In the genomic region with DNA sequence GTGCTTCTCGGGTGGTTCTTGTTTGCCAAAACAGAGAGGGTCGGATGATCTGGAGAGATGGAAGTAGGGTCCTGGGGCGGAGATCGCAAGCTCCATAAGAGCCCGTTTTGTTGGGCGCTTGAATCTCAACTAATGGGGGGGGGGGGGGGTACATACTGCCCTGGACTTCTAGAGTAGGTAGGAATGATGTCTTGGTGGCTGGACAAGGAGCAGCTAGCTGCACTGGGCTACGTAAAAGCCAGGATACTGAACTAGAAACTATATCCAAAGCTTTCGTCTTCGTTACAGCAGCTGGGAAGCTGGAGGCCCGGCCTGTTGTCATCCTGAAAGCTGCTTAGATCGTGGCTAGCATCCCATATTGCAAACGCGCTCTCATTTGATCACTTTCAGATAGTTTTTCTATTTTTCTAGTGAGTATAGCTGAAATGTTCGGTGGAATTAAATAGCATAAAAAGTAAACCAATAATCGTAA, we compare ENCODE assay signal across 7 mouse cellular contexts. TPM values are rescaled to one million over a fixed set of nuclear protein-coding genes. Genes with fewer than 3 reads are reported as not detected.
DNase-seq lines count a peak whose midpoint lies in the region; ATAC-seq and TF ChIP-seq lines count a peak whose summit lies in the region.

No protein-coding gene starts in this region.

- WGBS in lung, embryonic 14.5 days, result 2% methylated on average over 15 of the region's 15 CpGs
- 1% methylated on average over 15 of the region's 15 CpGs for WGBS in embryonic facial prominence, embryonic 12.5 days
- 1% methylated on average over 15 of the region's 15 CpGs for WGBS in hindbrain, embryonic 15.5 days
- WGBS in midbrain, embryonic 12.5 days, result 2% methylated on average over 15 of the region's 15 CpGs

- H3K36me3 ChIP-seq in lung, embryonic 14.5 days (ENCODE audit: insufficient read depth), result peaks cover 17% of the 10 kb centered on the region
- H3K36me3 ChIP-seq in embryonic facial prominence, embryonic 12.5 days, result peaks cover 14% of the 10 kb centered on the region; the same call in 1 of the 2 replicates
- peaks cover 7% of the 10 kb centered on the region; the same call in 1 of the 2 replicates for H3K36me3 ChIP-seq in hindbrain, embryonic 15.5 days
- H3K36me3 ChIP-seq in midbrain, embryonic 12.5 days, result peaks cover 13% of the 10 kb centered on the region

- H3K4me2 ChIP-seq in lung, embryonic 14.5 days, result peak overlapping the region; percentile 80
- H3K4me2 ChIP-seq in embryonic facial prominence, embryonic 12.5 days (replicated peaks), result peak overlapping the region; percentile 54
- peak overlapping the region; percentile 71 for H3K4me2 ChIP-seq in hindbrain, embryonic 15.5 days
- peak overlapping the region; percentile 78 for H3K4me2 ChIP-seq in midbrain, embryonic 12.5 days (replicated peaks)

- H3K4me3 ChIP-seq in lung, embryonic 14.5 days (ENCODE audit: low read depth, low read length), result peak overlapping the region; percentile 80
- H3K4me3 ChIP-seq in embryonic facial prominence, embryonic 12.5 days, result peak overlapping the region; percentile 80
- peak overlapping the region; percentile 97 for H3K4me3 ChIP-seq in hindbrain, embryonic 15.5 days
- peak overlapping the region; percentile 83 for H3K4me3 ChIP-seq in midbrain, embryonic 12.5 days

- H3K9ac ChIP-seq in lung, embryonic 14.5 days, result peak overlapping the region; percentile 92
- H3K9ac ChIP-seq in embryonic facial prominence, embryonic 12.5 days, result peak overlapping the region; percentile 90
- H3K9ac ChIP-seq in hindbrain, embryonic 15.5 days, result peak overlapping the region; percentile 89
- peak overlapping the region; percentile 92 for H3K9ac ChIP-seq in midbrain, embryonic 12.5 days (replicated peaks)

- TF ChIP-seq CTCF in lung, embryonic 14.5 days (IDR thresholded peaks at IDR 0.05; ENCODE audit: low read depth), result no peak

- peak; percentile 64 for DNase-seq in lung, embryonic 14.5 days
- no peak for DNase-seq in lung, adult 18-20 months
- no peak for DNase-seq in cerebellum, adult 11 months
- no peak for DNase-seq in gastrocnemius, adult 18-20 months (ENCODE audit: low spot score)

- no peaks in the 10 kb centered on the region for H3K27me3 ChIP-seq in lung, embryonic 14.5 days (ENCODE audit: insufficient read depth, low read length)
- H3K27me3 ChIP-seq in embryonic facial prominence, embryonic 12.5 days, result no peaks in the 10 kb centered on the region
- H3K27me3 ChIP-seq in hindbrain, embryonic 15.5 days, result no peaks in the 10 kb centered on the region
- no peaks in the 10 kb centered on the region for H3K27me3 ChIP-seq in midbrain, embryonic 12.5 days

- no peaks in the 10 kb centered on the region for H3K9me3 ChIP-seq in lung, embryonic 14.5 days (ENCODE audit: low read depth, low read length)
- no peaks in the 10 kb centered on the region for H3K9me3 ChIP-seq in embryonic facial prominence, embryonic 12.5 days
- no peaks in the 10 kb centered on the region for H3K9me3 ChIP-seq in hindbrain, embryonic 15.5 days
- H3K9me3 ChIP-seq in midbrain, embryonic 12.5 days, result no peaks in the 10 kb centered on the region

- H3K27ac ChIP-seq in lung, embryonic 14.5 days (ENCODE audit: low read depth), result peak overlapping the region; percentile 86; the same call in 1 of the 2 replicates
- peak overlapping the region; percentile 71; the same call in 1 of the 2 replicates for H3K27ac ChIP-seq in embryonic facial prominence, embryonic 12.5 days
- H3K27ac ChIP-seq in hindbrain, embryonic 15.5 days (replicated peaks), result peak overlapping the region; percentile 89
- H3K27ac ChIP-seq in midbrain, embryonic 12.5 days (replicated peaks), result peak overlapping the region; percentile 43; the same call in 1 of the 2 replicates

- ATAC-seq in lung, embryonic 14.5 days (ENCODE audit: insufficient read depth), result peak; percentile 71; the same call in 1 of the 2 replicates
- no peak; the same call in 1 of the 2 replicates for ATAC-seq in embryonic facial prominence, embryonic 12.5 days (ENCODE audit: insufficient number of reproducible peaks, insufficient read depth, low FRiP score, low TSS enrichment)
- ATAC-seq in hindbrain, embryonic 15.5 days (ENCODE audit: low FRiP score, low read depth), result no peak; the same call in 1 of the 2 replicates
- peak; percentile 64 for ATAC-seq in midbrain, embryonic 12.5 days (ENCODE audit: low FRiP score, low read depth)

- H3K4me1 ChIP-seq in lung, embryonic 14.5 days (ENCODE audit: insufficient read depth), result peaks cover 11% of the 10 kb centered on the region
- peaks cover 13% of the 10 kb centered on the region for H3K4me1 ChIP-seq in embryonic facial prominence, embryonic 12.5 days
- H3K4me1 ChIP-seq in hindbrain, embryonic 15.5 days (replicated peaks), result peaks cover 25% of the 10 kb centered on the region
- peaks cover 20% of the 10 kb centered on the region for H3K4me1 ChIP-seq in midbrain, embryonic 12.5 days

RNA-seq across cellular contexts. Expression of gene Ccdc127, which starts 0.4 kb away (rescaled TPM):
- 51.8 and 61.1 TPM in 2 replicates for polyA plus RNA-seq in lung, embryonic 14.5 days (2014; fragmentation: Nextera tagmentation; extraction: Ambion mirVana)
- 66.1 and 67.9 TPM in 2 replicates for polyA plus RNA-seq in embryonic facial prominence, embryonic 12.5 days (2016; fragmentation: Nextera tagmentation; extraction: Ambion mirVana)
- 42.5 and 45.9 TPM in 2 replicates for polyA plus RNA-seq in hindbrain, embryonic 15.5 days (2015; fragmentation: Nextera tagmentation; extraction: Ambion mirVana)
- 57.5 and 59.2 TPM in 2 replicates for polyA plus RNA-seq in midbrain, embryonic 12.5 days (2016; fragmentation: Nextera tagmentation; extraction: Ambion mirVana)
- 10 to 100 TPM; 58.3 to 62.3 TPM for total RNA-seq in gastrocnemius, adult 18-20 months (2021)

RNA-seq across cellular contexts. Expression of gene Sdha, which starts 0.4 kb away (rescaled TPM):
- 232 and 242 TPM in 2 replicates for polyA plus RNA-seq in lung, embryonic 14.5 days (2014; fragmentation: Nextera tagmentation; extraction: Ambion mirVana)
- polyA plus RNA-seq in embryonic facial prominence, embryonic 12.5 days (2016; fragmentation: Nextera tagmentation; extraction: Ambion mirVana), result 230 and 238 TPM in 2 replicates
- polyA plus RNA-seq in hindbrain, embryonic 15.5 days (2015; fragmentation: Nextera tagmentation; extraction: Ambion mirVana), result 231 and 234 TPM in 2 replicates
- polyA plus RNA-seq in midbrain, embryonic 12.5 days (2016; fragmentation: Nextera tagmentation; extraction: Ambion mirVana), result 219 and 223 TPM in 2 replicates
- total RNA-seq in gastrocnemius, adult 18-20 months (2021), result 100 to 1,000 TPM; 591 to 682 TPM

RNA-seq across cellular contexts. Expression of gene Lrrc14b, which starts 13.3 kb away (rescaled TPM):
- polyA plus RNA-seq in lung, embryonic 14.5 days (2014; fragmentation: Nextera tagmentation; extraction: Ambion mirVana), result not detected in 2 replicates
- not detected in 2 replicates for polyA plus RNA-seq in embryonic facial prominence, embryonic 12.5 days (2016; fragmentation: Nextera tagmentation; extraction: Ambion mirVana)
- not detected in 2 replicates for polyA plus RNA-seq in hindbrain, embryonic 15.5 days (2015; fragmentation: Nextera tagmentation; extraction: Ambion mirVana)
- polyA plus RNA-seq in midbrain, embryonic 12.5 days (2016; fragmentation: Nextera tagmentation; extraction: Ambion mirVana), result not detected in 2 replicates
- 100 to 1,000 TPM in 1 of 2 experiments, 10 to 100 TPM in 1; 91.7 to 101 TPM for total RNA-seq in gastrocnemius, adult 18-20 months (2021)

RNA-seq across cellular contexts. Expression of gene Pdcd6, which starts 33.1 kb away (rescaled TPM):
- 133 and 140 TPM in 2 replicates for polyA plus RNA-seq in lung, embryonic 14.5 days (2014; fragmentation: Nextera tagmentation; extraction: Ambion mirVana)
- 131 and 133 TPM in 2 replicates for polyA plus RNA-seq in embryonic facial prominence, embryonic 12.5 days (2016; fragmentation: Nextera tagmentation; extraction: Ambion mirVana)
- 116 and 117 TPM in 2 replicates for polyA plus RNA-seq in hindbrain, embryonic 15.5 days (2015; fragmentation: Nextera tagmentation; extraction: Ambion mirVana)
- polyA plus RNA-seq in midbrain, embryonic 12.5 days (2016; fragmentation: Nextera tagmentation; extraction: Ambion mirVana), result 103 and 114 TPM in 2 replicates
- 10 to 100 TPM; 16.2 to 19.0 TPM for total RNA-seq in gastrocnemius, adult 18-20 months (2021)

RNA-seq across cellular contexts. Expression of gene Zfp72, which starts 40.2 kb away (rescaled TPM):
- 7.3 and 7.6 TPM in 2 replicates for polyA plus RNA-seq in lung, embryonic 14.5 days (2014; fragmentation: Nextera tagmentation; extraction: Ambion mirVana)
- polyA plus RNA-seq in embryonic facial prominence, embryonic 12.5 days (2016; fragmentation: Nextera tagmentation; extraction: Ambion mirVana), result 7.8 and 8.4 TPM in 2 replicates
- polyA plus RNA-seq in hindbrain, embryonic 15.5 days (2015; fragmentation: Nextera tagmentation; extraction: Ambion mirVana), result 7.0 and 7.9 TPM in 2 replicates
- 3.5 and 3.7 TPM in 2 replicates for polyA plus RNA-seq in midbrain, embryonic 12.5 days (2016; fragmentation: Nextera tagmentation; extraction: Ambion mirVana)
- total RNA-seq in gastrocnemius, adult 18-20 months (2021), result 1 to 10 TPM; 2.8 to 3.6 TPM

Comparison
In these comparisons a context has a peak if more than half of its experiments do, and no peak if none do; other contexts are left out.
1. ATAC-seq: peak in lung, embryonic 14.5 days (single experiment) and midbrain, embryonic 12.5 days (single experiment); none in embryonic facial prominence, embryonic 12.5 days (single experiment) and hindbrain, embryonic 15.5 days (single experiment).
2. Peak in every context shown above with its lines, with median percentiles within 50 percentile points of each other: H3K27ac ChIP-seq, H3K4me2 ChIP-seq, H3K4me3 ChIP-seq and H3K9ac ChIP-seq.